Mouse (Mus musculus): Measurements from ENCODE around the gene Pdgfa. TPM values are rescaled to one million over a fixed set of nuclear protein-coding genes. Genes with fewer than 3 reads are reported as not detected.

Gene Pdgfa
- total RNA-seq, 2 experiments from 2014 or later, result 18.6 to 24.6 TPM

- intact Hi-C loops (cut with DNase I), result no loop called here
- DNase-seq, result no peak
Measured at GRCm38 (mm10) chr5:138966033-138966724, 31.0 kb downstream of the Pdgfa start.

GRCm38 (mm10) chr5:138965590-138965989 is 31.6 kb downstream of the Pdgfa start:
- intact Hi-C loops (cut with DNase I), result no loop called here
- no peak for DNase-seq

- DNase-seq, result peak in 1 of 2 experiments; percentile 22
- intact Hi-C loops (cut with DNase I), result no loop called here
Measured at GRCm38 (mm10) chr5:138956427-138956833, 40.7 kb downstream of the Pdgfa start.

- DNase-seq, result no peak
- intact Hi-C loops (cut with DNase I), result no loop called here
Measured at GRCm38 (mm10) chr5:138953986-138954385, 43.2 kb downstream of the Pdgfa start.

- intact Hi-C loops (cut with DNase I), result no loop called here
- no peak for DNase-seq
Measured at GRCm38 (mm10) chr5:138952969-138953368, 44.2 kb downstream of the Pdgfa start.

- DNase-seq, result no peak
- intact Hi-C loops (cut with DNase I), result no loop called here
Measured at GRCm38 (mm10) chr5:138951305-138951704, 45.9 kb downstream of the Pdgfa start.

GRCm38 (mm10) chr5:138949165-138949564 is 48.0 kb downstream of the Pdgfa start:
- intact Hi-C loops (cut with DNase I), result loop anchor here (2.0 kb wide), 1 partner anchor 44 kb away; no protein-coding TSS in a partner anchor
- no peak for DNase-seq

- intact Hi-C loops (cut with DNase I), result loop anchor here (2.0 kb wide), 1 partner anchor 44 kb away; no protein-coding TSS in a partner anchor
- peak; percentile 59 to 63 for DNase-seq
Measured at GRCm38 (mm10) chr5:138948031-138948980, 48.9 kb downstream of the Pdgfa start.

- no peak for DNase-seq
Measured at GRCm38 (mm10) chr5:138947487-138947886, 49.7 kb downstream of the Pdgfa start.

GRCm38 (mm10) chr5:138946931-138947330 is 50.2 kb downstream of the Pdgfa start:
- DNase-seq, result no peak
- intact Hi-C loops (cut with DNase I), result no loop called here

More at GRCm38 (mm10) chr5:138947487-138947886, 49.7 kb downstream of the Pdgfa start:
- intact Hi-C loops (cut with DNase I), result no loop called here

GRCm38 (mm10) chr5:138945011-138945410 is 52.2 kb downstream of the Pdgfa start:
- DNase-seq, result no peak
- intact Hi-C loops (cut with DNase I), result no loop called here

GRCm38 (mm10) chr5:138944551-138944950 is 52.6 kb downstream of the Pdgfa start:
- intact Hi-C loops (cut with DNase I), result no loop called here
- DNase-seq, result peak in 1 of 2 experiments; percentile 27

- intact Hi-C loops (cut with DNase I), result no loop called here
- no peak for DNase-seq
Measured at GRCm38 (mm10) chr5:138941842-138942241, 55.3 kb downstream of the Pdgfa start.

- no peak for DNase-seq
- intact Hi-C loops (cut with DNase I), result no loop called here
Measured at GRCm38 (mm10) chr5:138940576-138940975, 56.6 kb downstream of the Pdgfa start.

GRCm38 (mm10) chr5:138938572-138939163 is 58.5 kb downstream of the Pdgfa start:
- intact Hi-C loops (cut with DNase I), result no loop called here
- DNase-seq, result no peak

- DNase-seq, result no peak
Measured at GRCm38 (mm10) chr5:138936399-138937089, 60.6 kb downstream of the Pdgfa start.

GRCm38 (mm10) chr5:138934540-138934939 is 62.6 kb downstream of the Pdgfa start:
- intact Hi-C loops (cut with DNase I), result no loop called here

More at GRCm38 (mm10) chr5:138936399-138937089, 60.6 kb downstream of the Pdgfa start:
- intact Hi-C loops (cut with DNase I), result no loop called here

GRCm38 (mm10) chr5:138932460-138933432 is 64.4 kb downstream of the Pdgfa start:
- no peak for DNase-seq
- intact Hi-C loops (cut with DNase I), result no loop called here

More at GRCm38 (mm10) chr5:138934540-138934939, 62.6 kb downstream of the Pdgfa start:
- no peak for DNase-seq

GRCm38 (mm10) chr5:138931836-138932235 is 65.3 kb downstream of the Pdgfa start:
- intact Hi-C loops (cut with DNase I), result no loop called here
- DNase-seq, result no peak

Data from heart, postnatal 36 days (tissue).